16 mouse cellular contexts compared by ENCODE assay signal in genomic region chr12:31592011-31592410, GRCm38 (mm10). TPM values are rescaled to one million over a fixed set of nuclear protein-coding genes. Genes with fewer than 3 reads are reported as not detected.
"Had no signal": no experiment of that assay in that cellular context is flagged by ENCODE, and none has a peak within 500 bp of the region (broad histone marks: within the 10 kb centered on the region; RNA-seq: fewer than 3 reads in every experiment).

No protein-coding gene starts in this region.

- H3K27ac ChIP-seq: limb, embryonic 13.5 days; liver, embryonic 14.5 days; macrophage; midbrain, embryonic 12.5 days; stomach, embryonic 15.5 days had no signal

- H3K4me3 ChIP-seq: limb, embryonic 13.5 days; megakaryocyte, embryonic 14.5 days; midbrain, embryonic 12.5 days; stomach, embryonic 15.5 days had no signal

- DNase-seq: kidney, adult 11 months; kidney, adult 9 months; kidney, postnatal 10 days; left cerebral cortex, postnatal 4 days; right cerebral cortex, postnatal 14 days; thymus, adult 2 months; thymus, postnatal 25 days had no signal

- H3K9ac ChIP-seq: limb, embryonic 13.5 days; liver, embryonic 14.5 days; midbrain, embryonic 12.5 days; stomach, embryonic 15.5 days had no signal

- H3K36me3 ChIP-seq: midbrain, embryonic 12.5 days; stomach, embryonic 15.5 days had no signal

- H3K4me1 ChIP-seq: limb, embryonic 13.5 days; megakaryocyte, embryonic 14.5 days; midbrain, embryonic 12.5 days; stomach, embryonic 15.5 days had no signal

- H3K27me3 ChIP-seq: limb, embryonic 13.5 days; megakaryocyte, embryonic 14.5 days; midbrain, embryonic 12.5 days; stomach, embryonic 15.5 days had no signal

- ATAC-seq: midbrain, embryonic 16.5 days had no signal

- H3K4me2 ChIP-seq: limb, embryonic 13.5 days; midbrain, embryonic 12.5 days; stomach, embryonic 15.5 days had no signal

- H3K9me3 ChIP-seq: midbrain, embryonic 12.5 days; stomach, embryonic 15.5 days had no signal

RNA-seq across cellular contexts. Expression of gene Slc26a4, which starts 32.2 kb away (rescaled TPM):
- polyA plus RNA-seq: liver, embryonic 14.5 days; macrophage; midbrain, embryonic 12.5 days; spleen, adult 2 months; urinary bladder, adult 2 months had no signal
